Mouse (Mus musculus) layer of hippocampus, adult 2 months (tissue): Measurements from ENCODE around the gene Nlrx1. TPM values are rescaled to one million over a fixed set of nuclear protein-coding genes. Genes with fewer than 3 reads are reported as not detected.

Source experiments
- DNase-seq, 2 experiments: peaks; one replicate each; pipeline ENCODE4 v3.0.0; 2022; ENCODE audit warnings: low spot score in 2 of 2
- H3K27ac ChIP-seq: fragments of 200-600 bp; 2 replicates; pipeline ENCODE4 v1.8.1; 2022
- H3K4me3 ChIP-seq: fragments of 200-600 bp; 2 replicates; pipeline ENCODE4 v1.8.1; 2022; ENCODE audit warnings: mild to moderate bottlenecking
- CTCF ChIP-seq: fragments of 200-600 bp; conservative IDR thresholded peaks from 2 replicates; pipeline ENCODE4 v1.8.1; 2022; ENCODE audit warnings: antibody characterized with exemption, mild to moderate bottlenecking, moderate library complexity
- total RNA-seq, 2 experiments: library from RNA; stranded (reverse); gene quantifications; 2 replicates each; pipeline ENCODE4 v1.2.3; 2021

Gene Nlrx1
- total RNA-seq, 2 experiments from 2014 or later, result 11.6 to 13.9 TPM

DNA sequence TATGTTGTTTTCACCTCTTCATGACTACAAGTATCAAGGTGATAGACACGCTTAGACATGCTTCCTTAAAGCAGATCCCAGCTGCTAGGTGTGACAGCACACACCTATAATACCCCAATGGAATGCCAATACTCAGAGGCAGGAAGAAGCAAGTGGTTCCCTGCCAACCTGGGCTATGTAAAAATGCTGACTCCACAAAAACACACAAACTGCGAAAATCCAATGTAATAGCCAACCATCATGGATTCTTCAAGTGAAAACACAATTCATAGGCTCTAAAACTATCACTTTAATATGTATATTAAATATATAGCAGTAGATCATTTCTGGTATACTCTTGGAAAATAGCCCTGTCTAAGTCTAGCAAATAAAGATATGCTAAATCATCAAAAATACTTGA is 60.6 kb downstream of the Nlrx1 start:
- H3K27ac ChIP-seq, result no peak overlapping the region
- TF ChIP-seq CTCF, result no peak
- H3K4me3 ChIP-seq, result no peak overlapping the region
- DNase-seq, result no peak

Other genes with a start within 250 kb of the Nlrx1 start
- gene Thy1, start 225.2 kb downstream of the Nlrx1 start, total RNA-seq, result 100 to 1,000 TPM; 854 to 892 TPM
- gene Usp2, start 201.6 kb downstream of the Nlrx1 start, total RNA-seq, result 10 to 100 TPM; 79.2 to 82.4 TPM
- gene Mfrp, start 166.9 kb downstream of the Nlrx1 start, total RNA-seq, result 1 to 10 TPM in 1 of 2 experiments, not detected in 1; 1.3 TPM
- 10 to 100 TPM; 12.3 to 14.4 TPM for gene C1qtnf5, start 161.4 kb downstream of the Nlrx1 start, total RNA-seq
- gene Gm49380, start 155.1 kb downstream of the Nlrx1 start, total RNA-seq, result under 1 TPM; 0.27 to 0.38 TPM
- 10 to 100 TPM; 29.2 to 30.7 TPM for gene Rnf26, start 155.1 kb downstream of the Nlrx1 start, total RNA-seq
- 10 to 100 TPM; 10.1 to 15.9 TPM for gene Mcam, start 134.1 kb downstream of the Nlrx1 start, total RNA-seq
- gene Cbl, start 34.5 kb downstream of the Nlrx1 start, total RNA-seq, result 10 to 100 TPM; 61.7 to 66.5 TPM
- gene Ccdc153, start 27.9 kb downstream of the Nlrx1 start, total RNA-seq, result 1 to 10 TPM; 3.6 to 4.1 TPM
- gene Pdzd3, start 17.1 kb downstream of the Nlrx1 start, total RNA-seq, result 1 to 10 TPM; 1.1 to 1.5 TPM
- 10 to 100 TPM; 67.9 to 71.4 TPM for gene Abcg4, start 20.0 kb upstream of the Nlrx1 start, total RNA-seq
- gene Hinfp, start 37.1 kb upstream of the Nlrx1 start, total RNA-seq, result 10 to 100 TPM; 26.0 to 36.9 TPM
- 100 to 1,000 TPM; 186 to 206 TPM for gene C2cd2l, start 51.7 kb upstream of the Nlrx1 start, total RNA-seq
- 10 to 100 TPM; 14.5 to 15.3 TPM for gene Dpagt1, start 57.4 kb upstream of the Nlrx1 start, total RNA-seq
- gene H2afx, start 66.1 kb upstream of the Nlrx1 start, total RNA-seq, result 10 to 100 TPM; 42.5 to 44.2 TPM
- gene Hmbs, start 75.6 kb upstream of the Nlrx1 start, total RNA-seq, result 10 to 100 TPM; 21.9 to 22.1 TPM
- gene Vps11, start 93.1 kb upstream of the Nlrx1 start, total RNA-seq, result 10 to 100 TPM; 54.7 to 55.7 TPM
- 100 to 1,000 TPM; 113 to 127 TPM for gene Hyou1, start 110.9 kb upstream of the Nlrx1 start, total RNA-seq
- 10 to 100 TPM; 29.5 to 30.2 TPM for gene Slc37a4, start 128.3 kb upstream of the Nlrx1 start, total RNA-seq
- 100 to 1,000 TPM; 710 to 726 TPM for gene Rps25, start 138.5 kb upstream of the Nlrx1 start, total RNA-seq
- 10 to 100 TPM; 63.9 to 75.2 TPM for gene Trappc4, start 139.0 kb upstream of the Nlrx1 start, total RNA-seq
- gene Ccdc84, start 150.0 kb upstream of the Nlrx1 start, total RNA-seq, result 10 to 100 TPM; 21.5 to 25.7 TPM
- gene Foxr1, start 172.5 kb upstream of the Nlrx1 start, total RNA-seq, result not detected
- gene Upk2, start 186.4 kb upstream of the Nlrx1 start, total RNA-seq, result not detected
- 10 to 100 TPM; 68.4 to 76.9 TPM for gene Bcl9l, start 214.2 kb upstream of the Nlrx1 start, total RNA-seq